Mouse (Mus musculus) adrenal gland, adult 18-20 months (tissue): ENCODE measurements at regions not wholly inside any gene's neighbourhood (a gene's known extent, or its start where the extent isn't known, plus 50 kb on each side); places are given as distances from the start of the nearest gene placed in this dataset.

ENCODE experiments used
- DNase-seq, 2 experiments: peaks; one replicate each; pipeline ENCODE4 v3.0.0; 2021 to 2022; ENCODE audit warnings: low spot score in 2 of 2

DNA sequence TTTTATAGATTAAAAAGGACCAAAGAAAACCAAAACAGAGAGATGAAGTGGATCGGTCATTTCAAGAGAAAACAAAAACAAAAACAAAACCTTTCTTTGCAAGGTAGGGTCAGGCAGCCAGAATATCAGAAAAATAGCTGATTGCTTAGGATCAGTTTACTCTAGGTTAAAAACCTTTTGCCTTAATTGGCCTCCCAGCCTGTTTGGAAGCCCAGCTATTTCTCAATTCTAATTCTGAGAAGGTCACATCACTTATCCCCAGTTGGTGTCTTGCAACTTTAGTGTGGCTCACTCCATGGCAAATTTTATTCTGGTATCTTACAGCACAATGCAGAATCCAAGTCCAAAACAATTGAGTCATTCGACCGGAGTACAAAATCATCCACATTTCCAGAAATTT, 70.0 kb downstream of the 1190002N15Rik start:
- no peak for DNase-seq

DNA sequence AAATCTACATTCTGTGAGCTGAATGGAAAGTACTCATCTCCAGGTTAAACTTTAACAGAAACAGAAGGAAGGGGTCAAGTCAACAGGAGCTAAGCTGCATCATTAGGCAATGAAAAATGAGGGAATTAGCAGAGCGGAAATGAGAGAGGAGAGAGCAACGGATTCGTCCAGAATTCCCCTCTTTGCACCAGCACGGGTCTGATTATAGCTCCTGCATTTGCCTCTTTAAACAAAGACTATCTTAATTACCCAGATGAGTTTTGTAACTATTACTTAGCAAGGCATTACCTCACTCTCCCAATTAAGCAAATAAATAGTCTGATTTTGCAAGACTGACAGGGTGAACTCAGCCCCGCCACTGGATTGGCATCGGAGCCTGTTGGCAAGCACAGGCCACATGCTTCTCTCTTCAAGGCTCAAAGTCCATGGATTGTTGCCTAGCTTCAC, 81.8 kb downstream of the 1190002N15Rik start:
- peak in 1 of 2 experiments; percentile 22 for DNase-seq

DNA sequence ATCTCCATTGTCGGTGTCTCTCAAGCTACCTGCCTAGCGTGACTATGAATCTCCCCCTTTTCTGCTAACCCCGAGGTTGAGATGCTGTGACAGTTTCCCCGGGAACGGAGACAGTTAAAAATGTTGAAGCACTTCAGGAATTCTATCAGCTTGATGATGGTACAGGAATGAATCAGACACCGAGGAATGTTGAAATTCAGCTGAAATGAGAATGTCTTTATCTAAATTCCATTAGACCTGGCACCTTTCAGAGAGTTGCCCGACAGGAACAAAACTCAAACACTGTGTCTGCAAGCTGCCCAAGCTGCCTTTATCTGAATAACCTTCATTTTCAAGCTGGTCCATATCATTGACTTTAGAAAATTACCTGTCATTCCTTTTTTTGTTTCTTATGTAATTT, 82.4 kb downstream of the 1190002N15Rik start:
- no peak for DNase-seq

DNA sequence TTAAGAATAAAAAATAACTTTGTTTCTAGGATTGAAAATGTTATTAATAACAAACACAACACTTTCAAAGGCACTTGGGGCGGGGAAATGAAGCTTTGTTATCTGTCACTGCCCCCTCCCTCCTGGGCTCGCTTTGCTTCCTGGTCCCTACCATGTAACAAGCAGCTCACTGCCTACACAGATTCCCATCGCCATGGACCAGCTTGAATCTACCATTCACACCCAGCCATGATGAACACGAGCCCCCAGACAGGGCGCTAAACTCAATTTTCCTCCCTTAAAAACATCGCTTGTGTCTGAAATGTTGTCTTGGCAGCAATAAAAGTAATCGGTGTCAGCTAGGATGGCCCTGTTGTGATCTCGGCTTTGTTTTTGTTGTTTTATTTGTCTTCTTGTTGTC, 88.0 kb downstream of the 1190002N15Rik start:
- DNase-seq = no peak

DNA sequence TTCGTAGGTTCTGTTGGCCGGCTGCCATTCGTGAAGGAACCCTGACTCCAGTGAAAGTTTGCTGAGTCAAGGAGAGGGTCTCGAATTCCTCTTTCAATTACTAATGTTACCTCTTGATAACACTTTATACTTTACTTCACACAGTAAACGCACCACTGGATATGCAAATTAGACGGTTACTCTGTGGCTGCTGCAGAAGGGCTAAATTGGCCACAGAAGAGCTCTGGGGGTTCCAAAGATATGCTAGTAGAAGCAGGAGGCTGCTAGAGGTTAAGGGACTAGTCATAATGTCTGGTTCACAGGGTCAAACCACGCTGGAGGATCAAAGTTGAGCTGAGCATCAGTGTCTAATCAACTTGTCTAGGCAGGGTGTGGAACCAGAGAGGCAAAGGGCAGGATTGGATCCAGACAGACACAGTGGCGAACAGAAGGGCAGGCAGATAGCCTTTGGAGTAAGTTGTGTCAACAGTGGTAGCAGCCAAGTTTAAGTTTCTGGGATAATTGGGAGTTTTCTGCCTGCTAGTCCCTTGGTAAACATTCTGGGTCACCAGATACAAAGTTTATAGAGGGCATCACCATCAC, 91.6 kb downstream of the 1190002N15Rik start:
- no peak for DNase-seq

DNA sequence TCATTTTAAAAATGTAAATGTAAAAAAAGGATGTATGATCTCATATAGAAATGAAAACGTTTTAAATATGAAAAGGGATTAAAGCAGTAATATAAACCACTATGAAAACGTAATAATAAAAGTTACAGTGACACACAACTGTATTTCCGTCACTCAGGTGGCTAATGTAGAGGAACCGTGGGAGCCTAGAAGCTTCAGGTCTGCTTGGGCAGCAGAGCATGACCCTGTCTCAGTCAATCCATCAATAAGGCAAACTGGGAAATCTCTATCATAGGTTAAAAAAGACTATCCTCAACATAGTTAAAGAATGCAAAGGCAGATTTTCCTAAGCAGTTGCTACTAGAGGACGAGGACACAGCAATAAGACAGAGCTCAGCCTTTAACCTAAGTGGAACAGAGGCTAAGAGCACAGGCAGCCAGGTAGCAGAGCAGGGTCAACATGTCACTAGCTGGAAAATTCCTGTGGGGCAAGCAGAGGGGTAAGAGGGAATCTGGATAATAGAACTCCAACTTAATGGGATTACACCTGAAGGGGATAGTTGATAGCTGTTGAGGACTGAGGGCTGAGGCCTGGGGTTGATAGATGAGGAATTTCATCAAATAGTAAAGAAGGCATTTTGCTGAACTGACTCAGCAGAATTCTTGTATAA, 93.6 kb downstream of the 1190002N15Rik start:
- no peak for DNase-seq

DNA sequence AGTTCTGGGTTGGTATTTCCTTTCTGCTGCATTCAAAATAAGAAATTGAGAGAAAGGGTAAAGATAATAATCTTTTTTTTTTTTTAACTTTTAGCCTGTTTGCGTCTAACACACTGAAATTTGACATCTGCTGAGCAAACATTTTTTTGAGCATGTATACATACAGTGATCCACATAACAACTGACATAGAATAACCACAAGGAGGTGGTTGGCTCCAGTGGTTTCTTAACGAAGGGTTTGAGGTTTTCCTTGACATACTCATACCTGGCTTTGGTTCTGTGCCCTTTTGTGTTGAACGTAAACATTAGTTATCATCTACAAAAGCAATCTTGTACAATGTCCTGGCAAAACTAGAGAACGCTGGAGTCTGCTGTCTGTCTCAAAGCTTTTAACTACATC, 96.5 kb downstream of the 1190002N15Rik start:
- DNase-seq = no peak

DNA sequence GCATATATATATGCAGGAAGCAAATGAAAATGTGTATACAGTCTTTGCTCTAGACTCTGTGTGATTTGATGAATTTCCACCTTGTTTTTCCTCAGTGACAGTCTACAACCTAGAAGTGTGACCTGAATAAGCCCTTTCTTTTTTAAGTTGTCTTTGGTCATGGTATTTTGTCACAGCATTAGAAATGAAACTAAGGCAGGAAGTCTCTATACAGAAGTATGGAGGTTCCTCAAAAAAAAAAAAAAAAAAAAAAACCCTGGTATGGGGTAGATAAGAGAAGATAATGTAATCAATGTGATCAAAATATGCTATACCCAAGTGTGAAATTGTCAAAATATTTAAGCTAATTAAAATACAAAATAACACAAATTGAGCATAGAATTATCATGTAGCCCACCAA, 104.4 kb downstream of the 1190002N15Rik start:
- no peak for DNase-seq

DNA sequence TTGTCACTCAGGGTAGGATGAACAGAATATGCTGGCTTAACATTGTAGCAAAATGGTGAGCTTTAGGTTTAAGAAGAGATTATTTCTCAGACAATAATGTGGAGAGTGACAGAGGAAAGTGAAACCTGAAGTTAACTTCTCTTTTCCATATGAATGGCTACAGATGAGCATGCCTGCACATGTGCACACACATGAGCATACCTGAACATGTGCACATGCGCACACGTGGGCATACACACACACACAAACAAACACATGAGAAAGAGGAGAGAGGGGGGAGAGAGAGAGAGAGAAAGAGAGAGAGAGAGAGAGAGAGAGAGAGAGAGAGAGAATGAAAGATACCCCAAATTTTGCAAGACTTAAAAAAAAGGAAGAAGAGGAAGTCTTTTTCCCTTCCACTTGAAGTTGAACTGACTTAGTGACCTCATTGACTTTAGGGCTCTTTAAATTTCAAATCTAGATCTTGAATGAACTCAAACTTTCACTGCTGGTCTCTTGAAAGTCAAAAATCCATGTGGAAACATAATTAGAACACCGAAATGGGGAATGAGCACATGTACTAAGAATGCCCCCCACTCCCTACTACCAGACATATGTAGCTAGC, 105.6 kb downstream of the 1190002N15Rik start:
- no peak for DNase-seq

DNA sequence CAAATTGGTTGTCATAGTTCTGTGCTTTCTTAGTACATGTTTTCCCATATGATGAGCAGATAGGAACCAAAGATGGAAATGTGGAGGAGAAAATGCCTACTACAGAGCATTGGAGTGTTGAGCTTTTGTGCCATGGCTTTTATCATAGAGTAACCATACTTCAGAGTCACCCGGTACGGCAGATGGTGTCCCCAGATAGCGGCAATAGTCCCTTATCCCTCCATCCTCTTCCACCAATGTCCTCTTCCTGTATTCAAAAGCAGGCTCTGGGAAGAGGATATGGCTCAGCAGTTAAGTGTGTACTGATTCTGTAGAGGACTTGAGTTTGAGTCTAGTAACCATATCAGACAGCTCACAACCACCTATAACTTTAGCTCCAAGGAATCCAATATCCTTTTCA, 106.3 kb downstream of the 1190002N15Rik start:
- DNase-seq = no peak

DNA sequence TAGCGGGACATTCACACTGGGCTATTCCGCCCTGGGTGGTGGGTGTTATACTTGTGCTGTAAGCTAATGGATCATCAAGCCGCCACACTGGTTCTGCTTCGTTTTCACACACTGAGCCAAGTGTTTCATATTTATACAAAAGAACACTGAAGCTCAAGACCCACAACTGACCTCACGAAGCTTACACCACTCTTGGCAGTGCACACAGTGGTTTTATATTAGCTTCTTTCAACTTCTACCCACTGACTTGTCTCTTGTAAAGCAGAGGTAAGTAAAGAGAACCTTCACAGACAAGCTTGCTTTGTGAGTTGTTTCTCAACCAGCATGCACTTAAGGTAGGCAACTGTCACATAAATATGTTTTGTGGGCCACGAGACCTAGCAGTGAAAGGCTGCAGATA, 106.9 kb downstream of the 1190002N15Rik start:
- DNase-seq = no peak

DNA sequence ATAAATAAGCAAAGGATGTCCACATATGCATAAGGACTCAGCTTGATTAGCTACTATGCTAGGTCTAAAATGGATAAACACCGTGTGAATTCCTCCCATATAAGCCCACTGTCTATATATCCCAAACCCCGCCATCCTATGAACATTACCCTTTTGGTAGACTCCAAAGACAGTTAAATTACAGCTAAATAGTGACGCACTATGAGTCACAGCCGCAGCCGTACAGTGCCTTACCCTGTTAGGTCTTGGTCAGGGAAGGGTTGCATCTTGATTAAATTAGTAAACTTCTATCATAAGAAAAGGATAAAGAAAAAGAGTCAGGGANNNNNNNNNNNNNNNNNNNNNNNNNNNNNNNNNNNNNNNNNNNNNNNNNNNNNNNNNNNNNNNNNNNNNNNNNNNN, 111.1 kb downstream of the 1190002N15Rik start:
- DNase-seq = no peak

DNA sequence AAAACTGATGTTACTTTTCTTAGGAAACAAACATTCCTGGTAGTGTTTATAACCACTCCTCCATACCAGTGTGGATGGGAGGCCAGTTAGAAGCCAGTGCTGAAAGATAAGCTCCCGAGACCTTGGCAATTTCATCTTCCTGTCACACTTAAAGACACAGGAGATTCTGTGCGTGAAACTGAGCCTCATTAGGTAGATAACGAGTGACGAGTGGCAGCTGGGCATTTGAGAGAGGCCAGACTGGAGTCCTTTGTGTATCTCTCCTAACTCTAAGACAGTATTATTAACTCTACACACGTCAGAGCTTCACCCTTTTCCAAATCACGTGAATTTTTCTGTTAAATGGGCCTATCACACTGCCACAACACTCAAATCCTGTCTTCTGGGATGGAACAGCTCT, 112.1 kb downstream of the 1190002N15Rik start:
- DNase-seq = no peak

DNA sequence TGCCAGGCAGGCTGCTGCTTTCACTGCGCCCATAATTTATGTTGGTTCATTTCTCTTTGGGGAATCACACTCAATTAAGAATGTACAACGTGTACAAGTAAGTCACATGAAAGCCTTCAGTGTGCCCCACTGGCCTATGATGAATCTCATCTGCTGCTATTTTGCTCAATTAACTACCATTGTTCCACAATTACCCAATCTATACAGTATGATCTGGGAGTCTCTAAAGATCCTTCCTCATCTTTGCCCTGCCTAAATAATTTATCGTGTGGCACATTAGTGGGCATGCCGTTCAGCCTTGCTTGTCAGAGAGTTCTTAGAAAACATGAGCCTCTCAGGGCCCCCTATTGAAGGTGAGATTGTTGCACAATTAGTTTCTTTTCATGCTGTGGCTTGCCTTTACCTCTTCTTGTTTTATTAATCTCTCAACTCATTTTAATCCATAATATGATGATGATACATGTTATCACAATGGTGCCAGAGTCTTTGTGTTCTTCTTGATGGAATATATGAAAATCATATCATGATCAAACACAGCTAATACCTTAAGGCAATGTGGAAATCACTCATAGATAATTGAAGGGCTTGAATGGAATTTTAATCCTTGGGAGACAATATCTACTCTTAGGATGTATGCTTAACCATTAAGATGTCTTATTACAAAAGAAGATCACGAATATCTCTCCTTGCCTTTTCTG, 113.3 kb downstream of the 1190002N15Rik start:
- no peak for DNase-seq

DNA sequence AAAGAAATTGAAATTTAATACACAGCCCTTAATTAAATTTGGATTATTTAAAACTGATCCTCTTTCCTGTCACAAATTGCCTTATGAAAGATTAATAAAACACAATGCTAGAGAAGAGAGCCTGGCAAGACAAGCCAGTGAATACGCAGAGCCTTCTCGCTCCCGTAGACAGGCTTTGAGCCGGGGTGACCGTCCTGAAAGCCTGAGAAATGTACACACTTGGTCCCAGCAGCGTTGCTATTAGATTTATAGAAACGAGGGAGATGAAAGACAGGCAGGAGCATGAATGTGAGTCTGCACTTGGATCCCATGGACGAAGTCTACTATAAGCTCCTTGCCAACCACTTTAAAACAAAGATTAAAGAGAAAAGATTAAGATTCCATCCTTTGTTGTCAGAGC, 127.3 kb downstream of the 1190002N15Rik start:
- DNase-seq = no peak

DNA sequence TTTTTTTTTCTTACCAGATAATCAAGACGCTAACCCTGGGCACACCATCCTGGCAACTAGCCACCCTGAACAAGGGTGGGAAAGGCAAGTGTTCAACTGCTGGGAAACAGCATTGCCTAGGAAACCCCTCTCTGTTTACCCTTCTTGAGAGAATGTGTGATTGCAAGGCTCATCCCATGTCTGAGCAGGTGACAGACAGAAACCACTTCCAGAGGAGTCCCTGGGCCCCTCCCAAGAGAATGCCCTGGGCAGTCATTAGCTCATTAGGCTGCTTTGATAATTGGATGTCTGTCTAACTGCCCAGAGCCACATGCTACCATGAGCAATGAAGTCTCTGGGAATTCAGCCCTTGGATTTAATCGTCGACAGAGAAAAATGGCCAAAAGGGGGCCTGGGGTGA, 127.8 kb downstream of the 1190002N15Rik start:
- no peak for DNase-seq

DNA sequence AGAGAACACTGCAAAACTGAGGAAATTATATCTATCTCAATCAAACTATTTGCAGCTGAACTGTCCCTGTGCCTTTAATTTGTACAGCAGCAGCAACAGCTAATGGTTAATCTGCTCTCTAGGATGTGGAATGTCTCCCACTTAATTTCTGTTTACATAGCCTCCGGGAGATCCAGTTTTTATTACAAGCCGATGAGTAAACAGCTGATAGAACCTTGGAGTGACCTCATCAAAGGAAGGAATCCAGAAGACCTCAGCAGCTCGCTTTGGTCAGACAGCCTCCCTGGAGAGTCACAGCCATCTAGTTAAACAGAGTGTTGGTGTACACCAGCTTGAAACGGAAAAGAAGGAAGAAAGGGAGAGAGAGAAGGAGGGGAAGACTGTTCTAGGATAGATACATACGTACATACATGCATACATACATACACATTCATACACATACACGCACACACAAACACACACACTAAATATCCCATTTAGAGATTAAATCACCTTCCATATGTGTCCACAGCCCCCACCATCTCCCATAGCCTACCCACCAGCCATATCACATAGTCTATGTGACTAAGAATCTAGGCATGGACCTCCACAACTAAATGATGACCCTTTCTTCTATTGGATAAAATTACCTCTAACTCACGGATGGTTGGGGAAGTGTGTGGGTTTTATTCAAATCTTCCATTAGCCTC, 129.1 kb downstream of the 1190002N15Rik start:
- no peak for DNase-seq

DNA sequence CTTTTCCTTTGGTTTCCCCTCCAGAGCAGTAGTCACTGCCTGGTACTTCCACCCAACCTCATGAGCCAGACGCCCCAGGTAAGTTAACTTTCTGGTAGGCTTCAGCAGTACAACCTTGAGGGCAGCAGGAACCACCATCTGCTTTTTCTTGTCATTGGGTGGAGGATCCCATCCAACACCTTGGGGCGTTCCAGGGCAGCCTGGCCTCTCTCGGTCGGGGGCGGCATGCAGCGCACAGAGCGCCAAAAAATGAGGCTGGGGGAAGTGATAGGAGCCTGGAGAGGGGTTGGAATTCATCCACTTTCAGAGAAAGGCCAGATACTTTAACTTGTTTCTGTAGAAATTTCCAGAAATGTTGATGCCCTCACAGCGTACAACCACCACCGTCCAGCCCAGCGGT, 130.2 kb downstream of the 1190002N15Rik start:
- no peak for DNase-seq

DNA sequence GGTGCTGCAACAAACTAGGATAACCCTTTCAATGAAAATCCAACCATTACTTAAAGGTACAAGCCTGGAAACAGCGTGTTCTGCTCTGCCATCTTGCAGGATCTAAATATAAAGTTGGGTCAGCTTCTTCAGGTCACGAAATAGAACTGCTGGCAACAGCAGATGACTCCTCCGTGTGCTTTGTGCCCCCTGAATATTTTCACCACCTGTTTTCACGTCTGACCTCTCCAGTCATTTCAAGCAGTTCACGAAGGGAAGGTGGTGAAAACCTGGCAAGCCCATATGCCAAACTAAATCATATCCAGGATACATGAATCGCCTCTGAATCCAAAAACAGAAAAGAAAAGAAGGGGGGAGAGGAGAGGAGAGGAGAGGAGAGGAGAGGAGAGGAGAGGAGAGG, 133.3 kb downstream of the 1190002N15Rik start:
- DNase-seq = no peak

DNA sequence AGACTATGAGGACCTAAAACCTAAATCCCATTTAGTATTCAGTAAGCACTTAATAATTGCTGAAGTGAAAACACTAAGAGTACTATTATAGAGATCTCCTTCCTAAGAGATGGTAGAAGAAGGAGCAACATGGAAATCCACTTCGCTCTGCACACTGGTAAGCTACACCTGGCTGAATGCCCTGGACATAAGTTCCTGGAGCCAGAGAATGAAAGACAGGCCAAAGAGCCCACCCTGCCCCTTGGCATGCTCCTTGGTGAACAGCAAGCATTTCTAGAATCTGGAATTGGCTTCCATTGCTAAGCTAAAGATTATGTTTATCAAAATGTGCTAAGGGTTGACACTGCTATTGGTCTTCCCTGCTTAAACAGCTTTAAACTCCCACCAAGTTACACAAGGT, 137.3 kb downstream of the 1190002N15Rik start:
- no peak for DNase-seq

DNA sequence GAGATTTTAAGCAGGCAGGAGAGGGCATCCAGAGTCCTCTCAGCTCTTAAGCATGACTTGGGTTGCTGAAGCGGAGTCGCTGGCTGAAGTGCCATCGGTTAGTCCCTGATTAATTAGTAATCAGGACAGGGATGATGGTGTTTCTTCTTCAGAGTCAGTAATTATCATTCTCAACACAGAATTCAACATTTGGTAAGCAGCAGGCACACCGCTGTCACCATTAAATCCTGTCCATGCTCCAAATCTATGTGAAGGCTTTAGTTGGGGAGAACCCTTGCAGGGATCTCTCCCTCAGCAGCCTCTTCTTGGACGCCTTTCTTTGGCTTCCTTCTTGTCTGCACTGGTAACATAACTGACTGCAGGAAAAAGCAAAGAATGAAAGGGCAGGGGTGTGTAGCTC, 142.7 kb downstream of the 1190002N15Rik start:
- no peak for DNase-seq

DNA sequence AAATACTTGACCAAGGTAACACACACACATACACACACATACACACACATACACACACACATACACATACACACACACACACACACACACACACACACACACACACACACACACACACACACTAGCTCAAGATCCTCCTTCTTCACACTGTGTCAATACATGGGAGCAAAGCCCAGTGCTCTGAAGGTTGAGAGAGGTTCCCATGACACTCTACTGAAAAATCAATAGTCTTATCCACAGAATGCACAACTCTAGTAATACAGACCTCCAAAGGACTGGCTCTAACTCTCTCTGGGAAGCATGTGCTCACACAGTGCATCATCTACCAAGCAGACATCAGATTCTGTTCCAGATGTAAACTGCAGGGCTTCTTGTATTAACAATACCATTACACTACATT, 151.7 kb downstream of the 1190002N15Rik start:
- no peak for DNase-seq
